Mouse (Mus musculus): ENCODE data around the gene Fen1.

DNA sequence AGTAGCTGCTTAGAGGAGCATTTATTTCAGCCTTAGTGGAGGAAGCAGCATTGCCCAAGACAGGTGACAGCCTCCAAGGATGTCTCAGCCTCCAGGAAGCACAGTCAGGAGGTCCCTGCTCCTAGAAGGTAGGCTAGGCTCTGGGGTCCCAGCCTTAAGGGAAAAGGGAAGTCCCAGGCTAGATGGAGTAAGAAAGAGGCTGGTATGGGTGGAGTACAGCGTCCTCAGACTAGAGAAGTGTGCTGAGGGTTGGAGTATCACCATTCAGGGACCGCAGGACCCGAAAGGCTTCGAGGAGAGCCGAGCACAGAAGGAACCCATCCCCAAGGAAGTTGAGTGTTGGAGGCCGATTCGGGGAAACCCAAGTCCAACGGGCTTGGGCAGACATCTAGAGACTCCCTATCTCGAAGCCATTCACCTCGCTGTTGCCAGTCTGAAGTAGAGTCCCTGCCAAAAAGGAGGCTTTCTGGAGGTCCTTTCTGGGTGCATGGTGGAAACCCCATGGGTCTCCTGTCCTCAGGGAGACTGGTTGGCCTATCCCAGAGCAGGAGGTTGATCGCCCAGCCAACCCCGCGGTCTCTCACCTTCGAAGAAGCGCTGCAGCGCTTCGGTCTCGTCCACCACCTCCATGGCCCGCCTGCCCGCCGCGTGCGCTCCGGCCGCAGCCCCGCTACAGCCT lies 36.1 kb upstream of the Fen1 start:
- TF ChIP-seq POLR2A (IDR thresholded peaks at IDR 0.05; ENCODE audit: borderline replicate concordance, extremely low read depth, low read depth, low read length) (no peak), CTCF (IDR thresholded peaks at IDR 0.05; ENCODE audit: insufficient read depth, low read length) (no peak)

Data from lung, adult 2 months (tissue).